Mouse (Mus musculus): ENCODE data around the gene Zfp772.
"Not testable (repeated sequence)": the region's sequence is repeated elsewhere in the genome, so short reads cannot be mapped to it uniquely, and the experiment has no call there.

The Zfp772 gene

DNA sequence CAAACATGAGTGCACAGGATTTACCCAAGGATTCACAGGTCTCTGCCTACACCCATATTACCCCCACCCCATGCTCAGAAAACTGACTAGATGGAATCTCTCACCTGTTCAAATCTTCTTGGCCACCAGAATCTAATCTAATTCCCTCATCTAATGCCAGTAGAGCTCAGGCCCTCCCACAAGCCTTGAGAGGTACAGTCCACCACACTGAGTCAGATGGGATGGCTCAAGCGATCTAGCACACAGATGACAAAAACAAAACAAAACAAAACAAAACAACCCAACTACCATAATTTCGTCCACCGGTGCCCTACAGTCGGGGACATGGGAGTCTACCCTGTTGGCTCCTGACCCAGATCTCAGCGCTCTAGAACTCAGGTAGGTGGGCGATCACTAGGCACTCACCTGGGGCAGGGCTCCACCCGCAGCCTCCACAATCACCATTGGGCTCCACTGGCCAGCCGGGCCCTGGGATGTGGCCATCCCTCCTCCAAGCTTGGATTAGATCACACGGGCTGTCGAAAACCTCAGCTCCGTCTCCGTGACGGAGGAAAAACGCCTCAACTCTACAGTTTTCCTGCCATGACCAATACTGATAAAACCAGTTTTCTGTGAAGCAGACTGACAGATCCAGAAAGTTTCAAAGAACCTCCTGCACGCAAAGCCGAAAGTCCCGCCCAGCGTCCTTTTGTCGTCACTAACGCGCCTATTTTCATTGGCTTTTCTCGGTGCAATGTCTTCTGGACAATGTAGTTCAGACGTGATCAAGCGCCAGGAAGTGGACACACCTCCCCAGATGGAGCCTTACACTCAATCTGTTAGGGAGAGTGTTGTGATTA lies at the start of gene Zfp772:
Gene Zfp772 (minus strand): TSS at position 686 of the 839 bp plus-strand sequence.
- DNase-seq = peak; percentile 77

GRCm38 (mm10) chr7:7247228-7247627 lies 37.4 kb upstream of the Zfp772 start, which contains the start of gene Vmn2r29:
Gene Vmn2r29 (minus strand): TSS chr7:7247328.
- not testable (repeated sequence) for DNase-seq

DNA sequence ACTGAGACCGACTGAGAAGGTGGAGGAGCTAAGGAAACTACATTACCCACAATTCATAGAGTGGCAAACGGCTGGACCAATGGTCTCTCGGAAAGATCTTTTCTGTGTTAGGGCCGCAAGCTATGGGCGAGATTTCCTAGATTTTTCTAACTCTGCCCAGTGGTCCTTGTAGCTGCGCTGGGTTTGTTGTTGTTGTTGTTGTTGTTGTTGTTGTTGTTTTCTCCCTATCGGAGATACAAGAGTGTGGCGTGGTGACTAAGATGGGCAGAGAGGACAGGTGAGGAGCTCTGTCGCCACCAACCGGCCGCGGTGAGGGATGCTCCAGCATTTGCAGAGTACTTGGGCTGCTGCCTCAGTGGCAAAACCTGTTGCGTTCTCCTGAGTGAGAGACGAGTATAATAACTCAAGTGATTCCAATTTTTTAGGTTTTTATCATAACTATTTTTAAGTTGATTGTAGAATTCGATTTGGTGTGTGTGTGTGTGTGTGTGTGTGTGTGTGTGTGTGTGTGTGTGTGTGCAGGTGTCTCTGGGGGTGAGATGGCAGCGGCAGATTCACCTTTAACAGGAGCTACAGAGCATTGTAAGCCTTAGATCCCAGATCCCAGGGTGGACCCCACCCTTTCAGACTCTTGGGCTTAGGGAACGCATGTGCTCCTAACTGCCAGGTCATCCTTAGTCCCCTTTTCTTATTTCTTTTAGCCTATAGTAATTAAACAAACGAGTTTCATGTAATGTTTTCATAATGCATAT lies 21.4 kb downstream of the Zfp772 start:
- DNase-seq = peak; percentile 78

DNA sequence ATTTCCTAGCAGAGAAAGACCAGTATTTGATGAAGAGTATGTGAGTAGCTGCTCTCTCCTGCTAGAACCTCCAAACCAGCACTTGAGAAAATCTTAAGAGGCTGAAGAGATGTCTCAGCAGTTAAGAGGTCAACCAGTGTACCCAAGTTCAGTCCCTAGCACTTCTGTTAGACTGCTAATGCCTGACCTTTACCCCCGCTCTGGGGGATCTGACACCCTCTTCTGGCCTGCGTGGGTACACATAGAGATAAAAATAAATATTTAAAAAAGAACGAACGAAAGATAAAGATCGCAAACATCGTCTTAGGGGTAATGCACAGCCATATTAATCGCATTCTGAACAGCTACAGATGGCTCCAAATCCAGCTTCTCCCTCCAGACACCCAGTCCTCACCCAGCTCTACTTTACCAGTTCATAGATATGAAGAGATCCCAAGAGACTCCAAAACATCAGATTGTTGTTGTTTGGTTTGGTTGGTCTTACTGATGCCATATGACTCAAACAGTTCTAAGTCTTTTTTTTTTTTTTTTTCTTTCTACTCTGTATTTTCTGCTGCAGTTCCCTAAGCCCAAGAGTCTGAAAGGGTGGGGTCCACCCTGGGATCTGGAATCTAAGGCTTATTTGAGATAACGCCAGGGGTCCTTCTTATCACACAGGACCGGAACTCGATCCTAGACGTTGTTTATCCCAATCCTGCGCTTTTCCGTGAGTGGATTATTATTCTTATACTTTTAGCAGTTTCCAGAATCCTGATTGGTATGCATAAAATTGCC lies 22.2 kb downstream of the Zfp772 start:
- peak; percentile 3 for DNase-seq

DNA sequence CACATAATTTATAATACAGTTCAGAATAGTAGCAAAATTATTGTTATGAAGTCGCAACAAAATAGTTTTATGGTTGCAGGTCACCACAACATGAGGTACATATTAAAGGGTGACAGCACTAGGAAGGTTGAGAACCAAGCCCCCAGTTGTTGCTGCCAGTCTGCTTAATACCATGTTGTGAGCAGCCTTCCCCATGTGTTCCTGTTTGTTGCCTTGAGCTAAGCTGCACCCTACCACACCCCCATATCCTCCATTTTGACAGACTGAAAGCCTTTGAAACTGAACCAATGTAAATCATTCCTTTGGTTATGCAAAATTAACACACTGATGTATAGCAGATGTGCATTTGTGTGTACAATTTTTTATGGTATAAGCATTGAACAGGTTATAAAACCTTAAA lies 23.9 kb downstream of the Zfp772 start:
- DNase-seq = no peak

GRCm38 (mm10) chr7:7171227-7172147 lies 38.3 kb downstream of the Zfp772 start, which contains the start of gene Zfp418:
Gene Zfp418 (plus strand): TSS chr7:7171330.
- DNase-seq = peak; percentile 84
